Mouse (Mus musculus) MEL (cell line): ENCODE data around the gene Nell2. TPM values are rescaled to one million over a fixed set of nuclear protein-coding genes. Genes with fewer than 3 reads are reported as not detected.

Experiments
- DNase-seq: peaks from one replicate; pipeline ENCODE4 v3.0.0; 2011; ENCODE audit warnings: low read depth, low spot score
- H3K27ac ChIP-seq: 2 replicates; pipeline ENCODE4 v1.5.1; 2012; ENCODE audit warnings: low read depth, mild to moderate bottlenecking, control low read depth, low read length, moderate library complexity; ENCODE audit not compliant: control insufficient read depth
- H3K27me3 ChIP-seq, 2 experiments: fragments of 150-350 bp in 1 of 2; sonication (generic) in 1 of 2; 2 replicates each; pipeline ENCODE4 v1.6.1; 2012; ENCODE audit warnings: low read length in 2 of 2, mild to moderate bottlenecking in 2 of 2, improper control_type of control experiment in 1 of 2, moderate library complexity in 1 of 2; ENCODE audit not compliant: insufficient read depth in 2 of 2, control insufficient read depth in 1 of 2
- H3K36me3 ChIP-seq, 2 experiments: 2 replicates each; pipeline ENCODE4 v1.6.1; 2012 to 2014; ENCODE audit warnings: low read length in 2 of 2, improper control_type of control experiment in 1 of 2, inconsistent platforms in 1 of 2, mild to moderate bottlenecking in 1 of 2; ENCODE audit not compliant: insufficient read depth in 2 of 2, control insufficient read depth in 1 of 2
- H3K4me1 ChIP-seq, 2 experiments: fragments of 150-350 bp in 1 of 2; sonication (generic) in 1 of 2; 2 replicates each; pipeline ENCODE4 v1.6.1; 2012; ENCODE audit warnings: low read length in 2 of 2, improper control_type of control experiment in 1 of 2, mild to moderate bottlenecking in 1 of 2; ENCODE audit not compliant: insufficient read depth in 2 of 2, control insufficient read depth in 1 of 2
- H3K4me3 ChIP-seq, 2 experiments: fragments of 150-350 bp in 1 of 2; sonication (generic) in 1 of 2; 2 replicates each; pipeline ENCODE4 v1.5.1; 2012; ENCODE audit warnings: low read depth in 2 of 2, low read length in 2 of 2, mild to moderate bottlenecking in 2 of 2, moderate library complexity in 2 of 2, control low read depth in 1 of 2, improper control_type of control experiment in 1 of 2; ENCODE audit not compliant: control insufficient read depth in 1 of 2, insufficient read depth in 1 of 2
- H3K79me2 ChIP-seq: 2 replicates; pipeline ENCODE4 v1.6.1; 2012; ENCODE audit warnings: mild to moderate bottlenecking, low read length, moderate library complexity; ENCODE audit not compliant: control insufficient read depth, poor library complexity, insufficient read depth
- H3K9ac ChIP-seq: 2 replicates; pipeline ENCODE4 v1.6.1; 2012; ENCODE audit warnings: low read depth, mild to moderate bottlenecking, control low read depth, low read length, moderate library complexity; ENCODE audit not compliant: control insufficient read depth, poor library complexity, severe bottlenecking
- H3K9me3 ChIP-seq: fragments of 150-350 bp; sonication (generic); replicated peaks from 2 replicates; pipeline ENCODE4 v1.6.1; 2012; ENCODE audit warnings: mild to moderate bottlenecking, low read length, improper control_type of control experiment, moderate library complexity; ENCODE audit not compliant: insufficient read depth
- CHD2 ChIP-seq: IDR thresholded peaks from 2 replicates; pipeline ENCODE4 v1.6.1; 2011; ENCODE audit warnings: low read length, improper control_type of control experiment
- CTCF ChIP-seq, 3 experiments: IDR thresholded peaks in 2 of 3; conservative IDR thresholded peaks in 1 of 3; 2 replicates each; pipeline ENCODE4 v1.5.1; 2011 to 2012; ENCODE audit warnings: low read length in 3 of 3, low read depth in 2 of 3, mild to moderate bottlenecking in 2 of 3, improper control_type of control experiment in 1 of 3, inconsistent platforms in 1 of 3, mixed read lengths in 1 of 3, moderate library complexity in 1 of 3; ENCODE audit not compliant: control insufficient read depth in 1 of 3, insufficient read depth in 1 of 3, poor library complexity in 1 of 3, severe bottlenecking in 1 of 3
- ELF1 ChIP-seq: IDR thresholded peaks from 2 replicates; pipeline ENCODE4 v1.6.1; 2014; ENCODE audit warnings: low read depth, mild to moderate bottlenecking, inconsistent platforms, low read length, improper control_type of control experiment, moderate library complexity
- HCFC1 ChIP-seq: IDR thresholded peaks from 2 replicates; pipeline ENCODE4 v1.6.1; 2012; ENCODE audit warnings: low read depth, mild to moderate bottlenecking, inconsistent platforms, low read length, improper control_type of control experiment, moderate library complexity
- JUND ChIP-seq: IDR thresholded peaks from 2 replicates; pipeline ENCODE4 v1.6.1; 2011; ENCODE audit warnings: low read depth, mild to moderate bottlenecking, improper control_type of control experiment, low read length
- MAZ ChIP-seq: IDR thresholded peaks from 2 replicates; pipeline ENCODE4 v1.6.1; 2012; ENCODE audit warnings: low read depth, mild to moderate bottlenecking, inconsistent platforms, low read length, improper control_type of control experiment
- MXI1 ChIP-seq: IDR thresholded peaks from 2 replicates; pipeline ENCODE4 v1.6.1; 2011; ENCODE audit warnings: mild to moderate bottlenecking, low read depth, low read length, improper control_type of control experiment
- MYB ChIP-seq: IDR thresholded peaks from 2 replicates; pipeline ENCODE4 v1.6.1; 2011; ENCODE audit warnings: mild to moderate bottlenecking, low read depth, low read length, improper control_type of control experiment
- POLR2A ChIP-seq, 2 experiments: IDR thresholded peaks; 2 replicates each; pipeline ENCODE4 v1.6.1; 2011 to 2012; ENCODE audit warnings: low read length in 2 of 2, mild to moderate bottlenecking in 2 of 2, control low read depth in 1 of 2, improper control_type of control experiment in 1 of 2, low read depth in 1 of 2, moderate library complexity in 1 of 2; ENCODE audit not compliant: control insufficient read depth in 1 of 2, insufficient read depth in 1 of 2, poor library complexity in 1 of 2
- RAD21 ChIP-seq: IDR thresholded peaks from 2 replicates; pipeline ENCODE4 v1.6.1; 2011; ENCODE audit warnings: mild to moderate bottlenecking, low read depth, low read length, improper control_type of control experiment
- RCOR1 ChIP-seq: IDR thresholded peaks from 2 replicates; pipeline ENCODE4 v1.6.1; 2012; ENCODE audit warnings: low read depth, mild to moderate bottlenecking, inconsistent platforms, low read length, improper control_type of control experiment
- SMC3 ChIP-seq: IDR thresholded peaks from 2 replicates; pipeline ENCODE4 v1.6.1; 2011; ENCODE audit warnings: low read depth, low read length, improper control_type of control experiment
- TAL1 ChIP-seq: IDR thresholded peaks from 2 replicates; pipeline ENCODE4 v1.6.1; 2012; ENCODE audit warnings: mild to moderate bottlenecking, inconsistent platforms, low read length, moderate library complexity, mixed read lengths
- TCF12 ChIP-seq: IDR thresholded peaks from 2 replicates; pipeline ENCODE4 v1.6.1; 2014; ENCODE audit warnings: low read depth, mild to moderate bottlenecking, inconsistent platforms, low read length, improper control_type of control experiment, moderate library complexity
- USF1 ChIP-seq: IDR thresholded peaks from 2 replicates; pipeline ENCODE4 v1.6.1; 2014; ENCODE audit warnings: low read depth, mild to moderate bottlenecking, inconsistent platforms, low read length, improper control_type of control experiment, moderate library complexity
- ZC3H11A ChIP-seq: IDR thresholded peaks from 2 replicates; pipeline ENCODE4 v1.6.1; 2012; ENCODE audit warnings: low read depth, mild to moderate bottlenecking, inconsistent platforms, low read length, improper control_type of control experiment
- polyA plus RNA-seq, 2 experiments: library from polyadenylated mRNA; stranded (reverse) in 1 of 2; unstranded in 1 of 2; fragments of >175 nt in 1 of 2; fragments of >200 nt in 1 of 2; gene quantifications; 2 replicates each; pipeline versions ENCODE4 v1.2.1 to v1.2.4; 2012; ENCODE audit warnings: low replicate concordance in 2 of 2, low read depth in 1 of 2; ENCODE audit not compliant: insufficient read length in 2 of 2, insufficient read depth in 1 of 2, missing spikeins in 1 of 2
- total RNA-seq: library from RNA; depleted of rRNA; stranded (reverse); fragments of 300-350 nt; gene quantifications from 2 replicates; pipeline ENCODE4 v1.2.3, GENCODE M21; 2012

Gene Nell2
- total and polyA plus RNA-seq, 3 experiments = not detected

DNA sequence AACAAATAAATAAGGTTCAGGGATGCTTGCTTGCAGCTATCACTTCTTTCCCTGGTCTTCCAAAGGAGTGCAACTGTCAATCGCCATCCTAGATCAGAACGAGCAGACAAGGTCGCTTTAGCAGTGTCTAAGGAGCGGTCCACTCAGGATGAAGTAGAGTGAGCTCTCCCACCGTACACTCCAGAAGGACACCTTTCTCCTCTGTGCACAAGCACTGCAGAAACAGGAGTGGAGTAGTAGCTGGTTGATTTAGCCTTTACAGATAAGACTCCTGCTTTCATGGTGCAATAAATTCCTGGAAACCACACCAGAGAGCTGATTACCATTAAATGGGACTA is 213.6 kb downstream of the Nell2 start:
- H3K79me2 ChIP-seq = no peaks in the 10 kb centered on the region
- no peaks in the 10 kb centered on the region for H3K36me3 ChIP-seq
- no peaks in the 10 kb centered on the region; the same call in none of the 2 replicates for H3K9me3 ChIP-seq
- H3K27ac ChIP-seq = no peak overlapping the region
- H3K4me1 ChIP-seq = no peaks in the 10 kb centered on the region
- no peak overlapping the region for H3K9ac ChIP-seq
- H3K4me3 ChIP-seq = no peak overlapping the region
- no peak for DNase-seq
- TF ChIP-seq MXI1 (no peak), TAL1 (no peak), ZC3H11A (no peak), JUND (no peak), ELF1 (no peak), HCFC1 (no peak), CHD2 (no peak), RCOR1 (no peak), TCF12 (no peak)
- TF ChIP-seq, all 39 proteins: peak for 0
- H3K27me3 ChIP-seq = no peaks in the 10 kb centered on the region

DNA sequence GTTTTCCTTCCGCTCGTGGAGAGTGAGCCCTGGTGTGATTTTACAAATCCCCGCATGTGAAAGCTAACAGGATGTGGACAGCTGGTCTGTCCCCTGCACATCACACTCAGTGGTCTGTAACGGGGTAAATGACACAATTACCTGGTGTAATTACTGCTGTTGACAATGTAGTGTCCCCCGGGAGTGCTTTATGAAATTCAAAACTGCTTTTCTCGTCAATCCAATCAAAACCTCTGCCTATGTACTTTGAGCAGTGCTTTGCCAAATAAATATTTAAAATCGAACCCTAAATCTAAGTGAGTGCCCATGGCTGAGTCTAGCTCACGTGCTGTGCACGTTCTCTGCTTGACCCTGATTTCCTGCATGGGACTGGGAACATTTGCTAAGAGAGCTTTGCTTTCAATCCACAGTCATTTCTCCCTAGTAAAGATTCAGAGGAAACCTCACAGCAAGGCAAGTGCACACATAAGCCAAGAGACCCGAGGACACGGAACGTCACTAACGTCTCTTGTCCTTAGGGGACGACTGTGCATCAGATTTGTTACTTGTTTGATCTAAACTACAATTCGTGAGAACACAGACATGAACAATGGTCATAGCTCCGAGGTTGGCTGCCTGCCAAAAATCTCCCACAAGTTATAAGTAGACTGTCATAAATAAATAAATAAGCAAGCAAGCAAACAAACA is 214.1 kb downstream of the Nell2 start:
- no peak overlapping the region for H3K27ac ChIP-seq
- H3K27me3 ChIP-seq = no peaks in the 10 kb centered on the region
- no peaks in the 10 kb centered on the region for H3K4me1 ChIP-seq
- H3K79me2 ChIP-seq = no peaks in the 10 kb centered on the region
- no peak overlapping the region for H3K9ac ChIP-seq
- DNase-seq = no peak
- TF ChIP-seq CTCF (IDR thresholded peaks at IDR 0.05 in 2 of 3, conservative IDR thresholded peaks at IDR 0.05 in 1 of 3; ENCODE audit: control insufficient read depth in 1 of 3, insufficient read depth in 1 of 3, low read depth in 2 of 3, low read length in 3 of 3, poor library complexity in 1 of 3, severe bottlenecking in 1 of 3) (no peak), USF1 (no peak)
- H3K9me3 ChIP-seq = no peaks in the 10 kb centered on the region; the same call in 1 of the 2 replicates
- H3K4me3 ChIP-seq = no peak overlapping the region
- H3K36me3 ChIP-seq = no peaks in the 10 kb centered on the region

DNA sequence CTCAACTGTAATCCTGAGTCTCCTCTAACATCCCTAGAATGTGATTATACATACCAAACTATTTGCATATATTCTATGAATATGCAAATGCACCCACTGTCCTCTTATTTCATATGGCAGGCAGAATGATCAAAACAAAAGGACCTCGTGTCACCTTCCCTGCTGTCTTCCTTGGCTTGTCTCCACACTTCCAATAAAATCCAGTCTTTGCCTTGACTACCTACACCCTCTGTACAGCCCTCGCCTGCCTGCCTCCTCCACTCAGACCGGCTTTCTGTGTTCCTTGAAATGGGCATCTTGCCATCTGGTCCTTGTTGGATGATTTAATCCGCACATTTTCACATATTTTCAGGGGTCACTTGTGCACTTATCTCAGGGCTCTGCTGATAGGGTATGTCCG is 215.1 kb downstream of the Nell2 start:
- Histone ChIP-seq H3K27ac (no peak overlapping the region), H3K4me3 (no peak overlapping the region), H3K9me3 (no peaks in the 10 kb centered on the region; the same call in 1 of the 2 replicates), H3K27me3 (peaks cover 0 to 1% of the 10 kb centered on the region in 2 experiments; a peak in 1 of 4 replicates), H3K4me1 (no peaks in the 10 kb centered on the region), H3K79me2 (no peaks in the 10 kb centered on the region; the same call in 1 of the 2 replicates), H3K9ac (no peak overlapping the region), H3K36me3 (no peaks in the 10 kb centered on the region)
- TF ChIP-seq TAL1 = no peak
- TF ChIP-seq SMC3 = no peak
- TF ChIP-seq RAD21 = no peak
- TF ChIP-seq POLR2A (IDR thresholded peaks at IDR 0.05; ENCODE audit: control insufficient read depth in 1 of 2, insufficient read depth in 1 of 2, low read depth in 1 of 2, low read length in 2 of 2, poor library complexity in 1 of 2) = no peak
- no peak for TF ChIP-seq MAZ
- TF ChIP-seq RCOR1 = no peak
- TF ChIP-seq MYB = no peak
- no peak for TF ChIP-seq USF1
- no peak for DNase-seq
